Comparison of ENCODE assay signal across 14 mouse cellular contexts in the genomic region with DNA sequence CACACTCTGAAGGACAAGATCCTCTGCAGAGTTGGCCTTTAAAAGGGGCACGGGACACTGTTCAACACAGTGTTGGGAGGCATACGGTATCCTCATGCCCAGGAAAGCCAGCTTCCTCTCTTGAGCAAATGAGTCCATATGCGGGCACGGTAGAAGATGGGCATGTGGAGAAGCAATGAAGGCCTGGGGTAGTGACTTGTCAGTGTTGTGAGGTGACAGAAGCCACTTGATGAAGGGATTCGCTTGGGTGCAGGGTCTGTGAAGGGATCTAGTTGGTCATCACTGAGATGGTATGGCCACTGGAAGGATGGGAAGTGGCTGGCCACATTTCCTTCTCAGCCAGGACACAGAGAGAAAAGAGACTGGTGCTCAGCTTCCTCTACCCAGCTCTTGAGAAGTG. TPM values are rescaled to one million over a fixed set of nuclear protein-coding genes. Genes with fewer than 3 reads are reported as not detected.
DNase-seq lines count a peak whose midpoint lies in the region; ATAC-seq and TF ChIP-seq lines count a peak whose summit lies in the region.
"Had no signal": no experiment of that assay in that cellular context is flagged by ENCODE, and none has a peak within 500 bp of the region (broad histone marks: within the 10 kb centered on the region; RNA-seq: fewer than 3 reads in every experiment).

No protein-coding gene starts in this region.

- no peak overlapping the region for H3ac ChIP-seq in myocyte (ENCODE audit: control insufficient read depth, insufficient read length)

- 86% methylated on average over 5 of the region's 5 CpGs for WGBS in heart, embryonic 11.5 days (ENCODE audit: insufficient replicate concordance)
- WGBS in kidney, embryonic 15.5 days: 94% methylated on average over 5 of the region's 5 CpGs
- 87% methylated on average over 5 of the region's 5 CpGs for WGBS in heart, embryonic 15.5 days

- no peak for TF ChIP-seq POLR2A in myocyte (IDR thresholded peaks at IDR 0.05; ENCODE audit: insufficient read length, low read depth)

- H3K4me2 ChIP-seq in heart, embryonic 11.5 days: no peak overlapping the region
- H3K4me2 ChIP-seq in kidney, embryonic 15.5 days: no peak overlapping the region
- no peak overlapping the region for H3K4me2 ChIP-seq in heart, embryonic 15.5 days
- no peak overlapping the region for H3K4me2 ChIP-seq in myocyte (ENCODE audit: low read depth)

- H3K27ac ChIP-seq in heart, embryonic 11.5 days (ENCODE audit: low read depth, low read length): peak overlapping the region; percentile 96
- peak overlapping the region; percentile 90; the same call in 1 of the 2 replicates for H3K27ac ChIP-seq in kidney, embryonic 15.5 days
- H3K27ac ChIP-seq in heart, embryonic 15.5 days: peak overlapping the region; percentile 92
- H3K27ac ChIP-seq: forebrain, embryonic 13.5 days had no signal

- no peak overlapping the region for H3K9ac ChIP-seq in heart, embryonic 11.5 days (ENCODE audit: low read depth, low read length)
- no peak overlapping the region for H3K9ac ChIP-seq in kidney, embryonic 15.5 days
- H3K9ac ChIP-seq in heart, embryonic 15.5 days: no peak overlapping the region
- H3K9ac ChIP-seq: stomach, embryonic 15.5 days had no signal

- H3K4me1 ChIP-seq in heart, embryonic 11.5 days (ENCODE audit: control insufficient read depth, insufficient read depth, low read length): peaks cover 33% of the 10 kb centered on the region
- H3K4me1 ChIP-seq in kidney, embryonic 15.5 days: peaks cover 42% of the 10 kb centered on the region
- peaks cover 69% of the 10 kb centered on the region for H3K4me1 ChIP-seq in heart, embryonic 15.5 days (replicated peaks)

- H3K27me3 ChIP-seq in heart, embryonic 11.5 days (ENCODE audit: control insufficient read depth, insufficient read depth, low read length): no peaks in the 10 kb centered on the region
- H3K27me3 ChIP-seq in kidney, embryonic 15.5 days: no peaks in the 10 kb centered on the region
- no peaks in the 10 kb centered on the region for H3K27me3 ChIP-seq in heart, embryonic 15.5 days
- H3K27me3 ChIP-seq in myocyte (ENCODE audit: control insufficient read depth, insufficient read depth, insufficient read length): no peaks in the 10 kb centered on the region
- H3K27me3 ChIP-seq: hindbrain, embryonic 12.5 days; stomach, embryonic 15.5 days had no signal

- H3K36me3 ChIP-seq in heart, embryonic 11.5 days (ENCODE audit: control insufficient read depth, insufficient read depth, low read length): no peaks in the 10 kb centered on the region
- no peaks in the 10 kb centered on the region for H3K36me3 ChIP-seq in kidney, embryonic 15.5 days
- peaks cover 9% of the 10 kb centered on the region; the same call in 1 of the 2 replicates for H3K36me3 ChIP-seq in heart, embryonic 15.5 days
- H3K36me3 ChIP-seq in myocyte (ENCODE audit: control insufficient read depth, insufficient read depth): no peaks in the 10 kb centered on the region
- H3K36me3 ChIP-seq: hindbrain, embryonic 12.5 days; stomach, embryonic 15.5 days had no signal

- DNase-seq in heart, postnatal 4 days: no peak
- no peak for DNase-seq in kidney, postnatal 36 days
- DNase-seq in thymus, postnatal 36 days: no peak
- DNase-seq: adrenal gland, postnatal 36 days; cerebellum, adult 9-10 months; thymus, postnatal 4 days had no signal

- no peak overlapping the region for H3K4me3 ChIP-seq in heart, embryonic 11.5 days (ENCODE audit: low read depth, low read length)
- H3K4me3 ChIP-seq in kidney, embryonic 15.5 days (replicated peaks): 0 out of 2 replicates have a peak overlapping the region, but pooled peaks have one; percentile 73
- no peak overlapping the region for H3K4me3 ChIP-seq in heart, embryonic 15.5 days
- H3K4me3 ChIP-seq in myocyte: peak overlapping the region; percentile 74

- no peaks in the 10 kb centered on the region for H3K9me3 ChIP-seq in heart, embryonic 11.5 days (replicated peaks; ENCODE audit: control insufficient read depth, low read length)
- no peaks in the 10 kb centered on the region for H3K9me3 ChIP-seq in kidney, embryonic 15.5 days (replicated peaks)
- no peaks in the 10 kb centered on the region for H3K9me3 ChIP-seq in heart, embryonic 15.5 days (replicated peaks)
- H3K9me3 ChIP-seq: forebrain, embryonic 13.5 days; hindbrain, embryonic 12.5 days; stomach, embryonic 15.5 days had no signal

- H3K79me2 ChIP-seq in myocyte (ENCODE audit: control insufficient read depth, insufficient read depth): peaks cover 39% of the 10 kb centered on the region

- ATAC-seq in heart, embryonic 11.5 days (replicated peaks; ENCODE audit: insufficient number of reproducible peaks, low FRiP score, low TSS enrichment): no peak
- no peak for ATAC-seq in kidney, embryonic 15.5 days (replicated peaks; ENCODE audit: low FRiP score)
- no peak for ATAC-seq in heart, embryonic 15.5 days (replicated peaks; ENCODE audit: insufficient number of reproducible peaks, insufficient read depth, low FRiP score, low read depth)

TF ChIP-seq in myocyte, 11 proteins besides CTCF, POLR2A, EP300 and RAD21:
- TF ChIP-seq MAX (IDR thresholded peaks at IDR 0.05; ENCODE audit: low read depth) (no peak), USF1 (IDR thresholded peaks at IDR 0.05; ENCODE audit: low read depth) (no peak), E2F4 (IDR thresholded peaks at IDR 0.05; ENCODE audit: insufficient read depth) (no peak), POLR2AphosphoS2 (IDR thresholded peaks at IDR 0.05; ENCODE audit: insufficient read length, low read depth) (no peak), SRF (IDR thresholded peaks at IDR 0.05; ENCODE audit: control insufficient read depth, insufficient read length, low read depth) (no peak), MYOD1 (IDR thresholded peaks at IDR 0.05; ENCODE audit: control insufficient read depth in 1 of 3, insufficient read length in 2 of 3, low read depth in 2 of 3) (no peak), TCF3 (IDR thresholded peaks at IDR 0.05; ENCODE audit: insufficient read length, low read depth) (no peak), REST (IDR thresholded peaks at IDR 0.05; ENCODE audit: insufficient read depth, insufficient read length) (no peak), TCF12 (IDR thresholded peaks at IDR 0.05; ENCODE audit: insufficient read depth, poor library complexity, severe bottlenecking) (no peak), CEBPB (IDR thresholded peaks at IDR 0.05; ENCODE audit: insufficient read depth, poor library complexity, severe bottlenecking) (no peak), MYOG (IDR thresholded peaks at IDR 0.05; ENCODE audit: control insufficient read depth in 1 of 3, insufficient read depth in 1 of 3, insufficient read length in 2 of 3, low read depth in 2 of 3) (no peak)
TF ChIP-seq in myocyte: peak in this region for 0.

RNA-seq across cellular contexts. Expression of gene Fhl2, which starts 32.2 kb away (rescaled TPM):
- polyA plus RNA-seq in heart, embryonic 11.5 days (2014; fragmentation: Nextera tagmentation; extraction: Ambion mirVana): 181 and 186 TPM in 2 replicates
- 1,000 to 10,000 TPM; 1,103 to 1,257 TPM for total RNA-seq in heart, postnatal 4 days (2021)
- polyA plus RNA-seq in kidney, embryonic 15.5 days (2015; fragmentation: Nextera tagmentation; extraction: Ambion mirVana): 90.7 and 92.4 TPM in 2 replicates
- 298 and 363 TPM in 2 replicates for polyA plus RNA-seq in heart, embryonic 15.5 days (2015; fragmentation: Nextera tagmentation; extraction: Ambion mirVana)
- polyA plus RNA-seq in myocyte (2012; fragmentation: generic; extraction: Trizol): 58.2 TPM
- total RNA-seq: megakaryocyte-erythroid progenitor cell, adult 5-6 weeks had no signal

Comparison
In these comparisons a context has a peak if more than half of its experiments do, and no peak if none do; other contexts are left out.
1. H3K4me3 ChIP-seq: peak in kidney, embryonic 15.5 days (single experiment) and myocyte (single experiment); none in heart, embryonic 11.5 days (single experiment) and heart, embryonic 15.5 days (single experiment).
2. Peak in every context shown above with its lines, with median percentiles within 50 percentile points of each other: H3K27ac ChIP-seq.